Mouse (Mus musculus): ENCODE measurements around the gene Hist1h2be. TPM values are rescaled to one million over a fixed set of nuclear protein-coding genes. Genes with fewer than 3 reads are reported as not detected.

The Hist1h2be gene
- total RNA-seq (2023) = 8.4 TPM

GRCm38 (mm10) chr13:23620733-23621531 lies at the start of gene Hist1h2be:
TSS of gene Hist1h2be (minus strand) at chr13:23621124.

DNA sequence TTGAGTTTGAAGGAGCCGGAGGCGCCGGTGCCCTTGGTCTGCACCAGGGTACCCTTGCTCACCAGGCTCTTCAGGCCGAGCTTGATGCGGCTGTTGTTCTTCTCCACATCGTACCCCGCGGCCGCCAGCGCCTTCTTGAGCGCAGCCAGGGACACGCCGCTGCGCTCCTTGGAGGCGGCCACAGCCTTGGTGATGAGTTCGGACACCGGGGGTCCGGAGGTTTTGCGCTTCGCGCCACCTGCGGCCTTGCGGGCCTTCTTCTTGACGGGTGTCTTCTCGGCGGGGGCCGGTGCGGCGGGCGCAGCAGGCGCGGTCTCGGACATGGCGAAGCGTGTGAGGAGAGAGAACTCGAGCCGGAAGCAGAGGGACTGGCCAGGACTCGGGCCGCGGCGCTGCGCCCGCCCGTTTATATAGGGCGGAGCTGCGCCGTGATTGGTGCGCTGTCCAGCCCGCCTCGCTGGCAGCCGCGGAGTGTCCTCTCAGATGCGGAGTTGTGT lies 1.3 kb upstream of the Hist1h2be start, which contains the start of gene Hist1h1e:
Gene Hist1h1e (minus strand): TSS at position 384 of the 497 bp plus-strand sequence.

GRCm38 (mm10) chr13:23581408-23582218 lies 39.3 kb downstream of the Hist1h2be start, which contains the start of gene Hist1h4d:
TSS of gene Hist1h4d (plus strand) at chr13:23581598.

DNA sequence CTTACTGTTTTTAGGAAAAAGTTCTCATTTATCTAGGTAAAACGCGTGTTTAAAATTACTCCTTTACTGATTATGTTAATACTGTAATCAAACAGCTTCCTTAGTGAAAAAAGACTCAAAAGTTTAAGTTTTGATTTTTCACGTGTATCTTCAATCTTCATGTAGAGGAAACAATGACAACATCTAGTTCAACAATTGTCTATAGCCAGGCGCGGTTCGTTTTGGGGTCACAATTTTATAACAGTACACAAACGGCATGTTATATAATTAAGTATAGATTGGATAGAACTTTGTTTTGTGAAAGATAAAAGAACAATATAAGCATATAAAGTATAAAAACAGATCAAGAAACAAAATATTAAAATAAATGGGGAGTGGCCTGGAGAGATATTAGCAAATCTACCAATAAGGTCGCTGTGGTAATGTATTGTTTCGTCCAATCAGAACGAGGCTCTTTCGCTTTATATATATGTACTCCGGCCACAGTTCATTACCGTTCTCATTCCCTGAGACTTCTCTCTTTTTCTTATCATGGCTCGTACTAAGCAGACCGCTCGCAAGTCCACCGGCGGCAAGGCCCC lies 45.6 kb downstream of the Hist1h2be start, which contains the start of gene Hist1h3d:
Gene Hist1h3d (plus strand): TSS at position 493 of the 581 bp plus-strand sequence.

GRCm38 (mm10) chr13:23573898-23574524 lies 46.9 kb downstream of the Hist1h2be start, which contains the start of the genes Hist1h2bf and Hist1h2ad:
TSS of gene Hist1h2bf (minus strand) at chr13:23574196.
TSS of gene Hist1h2ad (plus strand) at chr13:23574381.

GRCm38 (mm10) chr13:23571022-23571503 lies 49.9 kb downstream of the Hist1h2be start, which contains the start of the genes Hist1h2ae and Hist1h2bg:
TSS of gene Hist1h2ae (minus strand) at chr13:23571220.
TSS of gene Hist1h2bg (plus strand) at chr13:23571396.

GRCm38 (mm10) chr13:23561883-23562659 lies 58.9 kb downstream of the Hist1h2be start, which contains the start of gene Hist1h3e:
TSS of gene Hist1h3e (minus strand) at chr13:23562369.

DNA sequence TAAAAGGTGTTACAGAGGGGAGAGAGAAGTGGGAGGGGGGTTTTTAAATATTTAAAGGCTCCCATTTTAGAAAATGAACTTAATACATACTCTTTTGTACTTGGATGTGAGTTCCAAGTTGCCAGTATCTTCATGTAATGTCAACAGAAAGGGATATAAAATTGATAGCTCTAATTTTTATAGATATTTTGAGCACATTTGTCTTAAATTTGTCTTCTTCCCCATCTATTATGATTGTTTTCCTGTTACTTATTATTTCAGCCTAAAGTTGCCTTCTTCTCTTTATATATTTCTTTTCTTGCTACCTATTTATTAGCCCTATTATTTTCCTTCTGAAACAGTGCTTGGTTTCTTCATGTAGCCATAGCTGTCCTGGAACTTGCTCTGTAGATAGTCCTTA lies 68.0 kb downstream of the Hist1h2be start, which contains the start of gene Hist1h1d:
Gene Hist1h1d (plus strand): TSS at position 301 of the 400 bp plus-strand sequence.

DNA sequence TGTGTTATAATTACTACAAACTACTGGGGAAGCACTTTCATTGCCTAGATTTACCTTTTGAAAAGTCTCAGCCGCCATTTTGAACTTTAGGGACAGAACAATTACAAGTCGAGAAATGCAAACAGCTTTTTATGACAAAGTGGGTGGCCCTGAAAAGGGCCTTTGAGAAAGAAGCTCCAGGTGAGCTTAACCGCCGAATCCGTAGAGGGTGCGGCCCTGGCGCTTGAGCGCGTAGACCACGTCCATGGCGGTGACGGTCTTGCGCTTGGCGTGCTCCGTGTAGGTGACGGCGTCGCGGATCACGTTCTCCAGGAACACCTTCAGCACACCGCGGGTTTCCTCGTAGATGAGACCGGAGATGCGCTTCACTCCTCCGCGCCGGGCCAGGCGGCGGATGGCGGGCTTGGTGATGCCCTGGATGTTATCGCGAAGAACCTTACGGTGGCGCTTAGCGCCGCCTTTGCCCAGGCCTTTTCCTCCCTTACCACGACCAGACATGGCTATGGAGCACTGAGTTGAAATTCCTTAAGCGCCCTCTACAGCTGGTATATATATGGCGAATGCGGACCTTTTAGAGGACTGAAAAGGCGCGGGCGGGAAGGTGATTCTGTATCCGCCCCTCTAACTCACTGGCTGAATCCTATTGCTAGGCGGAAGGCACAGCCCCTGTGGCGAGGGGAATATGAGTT lies 69.6 kb downstream of the Hist1h2be start, which contains the start of gene Hist1h4f:
Gene Hist1h4f (minus strand): TSS at position 503 of the 689 bp plus-strand sequence.

GRCm38 (mm10) chr13:23543965-23544786 lies 76.7 kb downstream of the Hist1h2be start, which contains the start of gene Hist1h3f:
TSS of gene Hist1h3f (plus strand) at chr13:23544052.

GRCm38 (mm10) chr13:23542999-23543607 lies 77.8 kb downstream of the Hist1h2be start, which contains the start of gene Hist1h2bh:
TSS of gene Hist1h2bh (minus strand) at chr13:23543392.

DNA sequence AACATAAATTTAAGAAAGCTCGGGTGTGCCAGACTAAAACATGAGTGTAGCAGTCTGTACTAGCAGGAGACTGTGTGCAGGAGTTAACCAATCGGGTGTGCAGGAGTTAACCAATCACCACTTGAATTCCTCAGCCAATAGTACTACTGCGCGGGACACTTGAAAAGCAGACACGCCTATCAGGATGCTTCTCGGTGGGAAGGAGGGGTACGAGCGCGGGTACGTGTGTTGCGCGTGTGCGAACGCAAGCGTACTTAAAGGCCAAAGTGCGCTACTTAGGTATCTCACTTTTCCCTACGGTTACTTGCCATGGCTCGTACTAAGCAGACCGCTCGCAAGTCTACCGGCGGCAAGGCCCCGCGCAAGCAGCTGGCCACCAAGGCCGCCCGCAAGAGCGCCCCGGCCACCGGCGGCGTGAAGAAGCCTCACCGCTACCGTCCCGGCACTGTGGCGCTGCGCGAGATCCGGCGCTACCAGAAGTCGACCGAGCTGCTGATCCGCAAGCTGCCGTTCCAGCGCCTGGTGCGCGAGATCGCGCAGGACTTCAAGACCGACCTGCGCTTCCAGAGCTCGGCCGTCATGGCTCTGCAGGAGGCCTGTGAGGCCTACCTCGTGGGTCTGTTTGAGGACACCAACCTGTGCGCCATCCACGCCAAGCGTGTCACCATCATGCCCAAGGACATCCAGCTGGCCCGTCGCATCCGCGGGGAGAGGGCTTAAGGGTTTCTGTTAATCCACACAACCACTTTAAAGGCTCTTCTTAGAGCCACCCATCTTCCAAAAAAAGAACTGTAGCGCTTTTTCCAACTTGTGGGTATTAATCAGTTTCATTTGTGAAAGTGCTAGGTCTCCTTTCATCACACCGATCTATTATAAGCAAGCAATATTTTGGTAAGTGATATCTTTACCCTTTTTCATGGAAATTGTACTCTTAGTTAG lies 85.5 kb downstream of the Hist1h2be start, which contains the start of gene Hist1h3g:
Gene Hist1h3g (plus strand): TSS at position 286 of the 939 bp plus-strand sequence.

Other genes with a start within 250 kb of the Hist1h2be start
- gene Abt1, start 197.3 kb downstream of the Hist1h2be start, total RNA-seq (2023) = 15.9 TPM
- not detected for gene Btn1a1, start 155.2 kb downstream of the Hist1h2be start, total RNA-seq (2023)
- gene Btn2a2, start 132.3 kb downstream of the Hist1h2be start, total RNA-seq (2023) = not detected
- 147 TPM for gene Hist1h4h, start 90.1 kb downstream of the Hist1h2be start, total RNA-seq (2023)
- gene Hist1h2af, start 87.2 kb downstream of the Hist1h2be start, total RNA-seq (2023) = 24.7 TPM
- gene Hist1h3g, start 85.7 kb downstream of the Hist1h2be start, total RNA-seq (2023) = 2.3 TPM
- gene Hist1h2bh, start 77.7 kb downstream of the Hist1h2be start, total RNA-seq (2023) = 5.5 TPM
- 48.1 TPM for gene Hist1h3f, start 77.1 kb downstream of the Hist1h2be start, total RNA-seq (2023)
- gene Hist1h4f, start 69.5 kb downstream of the Hist1h2be start, total RNA-seq (2023) = 42.3 TPM
- 5.2 TPM for gene Hist1h1d, start 67.9 kb downstream of the Hist1h2be start, total RNA-seq (2023)
- 91.9 TPM for gene Hist1h3e, start 58.8 kb downstream of the Hist1h2be start, total RNA-seq (2023)
- 7.8 TPM for gene Hist1h2ae, start 49.9 kb downstream of the Hist1h2be start, total RNA-seq (2023)
- 110 TPM for gene Hist1h2bg, start 49.7 kb downstream of the Hist1h2be start, total RNA-seq (2023)
- 40.8 TPM for gene Hist1h2bf, start 46.9 kb downstream of the Hist1h2be start, total RNA-seq (2023)
- gene Hist1h2ad, start 46.7 kb downstream of the Hist1h2be start, total RNA-seq (2023) = 3.8 TPM
- 3.4 TPM for gene Hist1h3d, start 45.4 kb downstream of the Hist1h2be start, total RNA-seq (2023)
- gene Hist1h4d, start 39.5 kb downstream of the Hist1h2be start, total RNA-seq (2023) = 86.8 TPM
- gene Hist1h1e, start 1.4 kb upstream of the Hist1h2be start, total RNA-seq (2023) = 82.2 TPM
- 3.4 TPM for gene Hist1h2ac, start 62.8 kb upstream of the Hist1h2be start, total RNA-seq (2023)
- gene Hist1h2bc, start 63.1 kb upstream of the Hist1h2be start, total RNA-seq (2023) = 5.1 TPM
- not detected for gene Hist1h1t, start 74.7 kb upstream of the Hist1h2be start, total RNA-seq (2023)
- gene Hist1h4c, start 77.3 kb upstream of the Hist1h2be start, total RNA-seq (2023) = 75.4 TPM
- 1.5 TPM for gene Hfe, start 89.7 kb upstream of the Hist1h2be start, total RNA-seq (2023)
- 504 TPM for gene Hist1h1c, start 117.7 kb upstream of the Hist1h2be start, total RNA-seq (2023)
- 5.8 TPM for gene Hist1h3c, start 124.5 kb upstream of the Hist1h2be start, total RNA-seq (2023)
- gene Hist1h2bb, start 125.6 kb upstream of the Hist1h2be start, total RNA-seq (2023) = 23.9 TPM
- gene Hist1h2ab, start 130.0 kb upstream of the Hist1h2be start, total RNA-seq (2023) = 30.2 TPM
- 33.8 TPM for gene Hist1h3b, start 131.1 kb upstream of the Hist1h2be start, total RNA-seq (2023)
- gene Hist1h4b, start 135.9 kb upstream of the Hist1h2be start, total RNA-seq (2023) = 27.7 TPM
- gene Hist1h4a, start 140.1 kb upstream of the Hist1h2be start, total RNA-seq (2023) = 63.7 TPM
- 96.6 TPM for gene Hist1h3a, start 141.3 kb upstream of the Hist1h2be start, total RNA-seq (2023)
- gene Hist1h1a, start 142.5 kb upstream of the Hist1h2be start, total RNA-seq (2023) = 18.2 TPM
- not detected for gene Trim38, start 148.8 kb upstream of the Hist1h2be start, total RNA-seq (2023)
- gene Slc17a2, start 185.9 kb upstream of the Hist1h2be start, total RNA-seq (2023) = not detected
- not detected for gene Slc17a3, start 218.3 kb upstream of the Hist1h2be start, total RNA-seq (2023)
- not detected for gene Slc17a1, start 246.6 kb upstream of the Hist1h2be start, total RNA-seq (2023)